Mouse (Mus musculus): ENCODE data around the gene Picalm.
A peak's percentile ranks its signal among the peaks of the same experiment; 100 is the strongest.
"Not testable (repeated sequence)": the region's sequence is repeated elsewhere in the genome, so short reads cannot be mapped to it uniquely, and the experiment has no call there.

The Picalm gene

GRCm38 (mm10) chr7:90131831-90132241 is 1.8 kb downstream of the Picalm start:
- no peak for DNase-seq (ENCODE audit: low read depth, low spot score)

GRCm38 (mm10) chr7:90132322-90132721 is 2.3 kb downstream of the Picalm start:
- DNase-seq (ENCODE audit: low read depth, low spot score): no peak

GRCm38 (mm10) chr7:90136736-90137135 is 6.7 kb downstream of the Picalm start:
- DNase-seq (ENCODE audit: low read depth, low spot score): no peak

- no peak for DNase-seq (ENCODE audit: low read depth, low spot score)
Measured at GRCm38 (mm10) chr7:90138359-90138758, 8.3 kb downstream of the Picalm start.

GRCm38 (mm10) chr7:90140290-90140689 is 10.3 kb downstream of the Picalm start:
- no peak for DNase-seq (ENCODE audit: low read depth, low spot score)

GRCm38 (mm10) chr7:90144275-90144674 is 14.3 kb downstream of the Picalm start:
- DNase-seq (ENCODE audit: low read depth, low spot score): no peak

DNA sequence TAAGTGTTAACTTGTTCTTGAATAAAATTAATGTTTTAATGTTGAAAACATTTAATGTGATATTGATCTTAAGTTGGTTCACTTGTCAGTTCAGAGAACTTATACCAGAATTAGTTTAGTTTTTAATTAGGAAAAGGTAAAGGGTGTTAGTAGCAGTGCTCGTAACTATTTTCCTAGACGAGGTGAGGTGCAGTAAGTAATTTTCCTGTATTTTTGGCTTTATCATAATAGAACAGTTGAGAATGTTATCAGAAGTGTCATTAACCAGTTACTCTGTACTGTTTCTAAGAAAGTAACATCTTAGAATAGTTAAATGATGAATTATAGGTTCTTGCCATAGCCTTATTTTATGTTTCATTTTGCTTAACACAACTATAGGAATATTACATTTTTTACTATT is 15.0 kb downstream of the Picalm start:
- no peak for DNase-seq (ENCODE audit: low read depth, low spot score)

- DNase-seq (ENCODE audit: low read depth, low spot score): no peak
Measured at GRCm38 (mm10) chr7:90145376-90145775, 15.4 kb downstream of the Picalm start.

- DNase-seq (ENCODE audit: low read depth, low spot score): no peak
Measured at GRCm38 (mm10) chr7:90145897-90146296, 15.9 kb downstream of the Picalm start.

DNA sequence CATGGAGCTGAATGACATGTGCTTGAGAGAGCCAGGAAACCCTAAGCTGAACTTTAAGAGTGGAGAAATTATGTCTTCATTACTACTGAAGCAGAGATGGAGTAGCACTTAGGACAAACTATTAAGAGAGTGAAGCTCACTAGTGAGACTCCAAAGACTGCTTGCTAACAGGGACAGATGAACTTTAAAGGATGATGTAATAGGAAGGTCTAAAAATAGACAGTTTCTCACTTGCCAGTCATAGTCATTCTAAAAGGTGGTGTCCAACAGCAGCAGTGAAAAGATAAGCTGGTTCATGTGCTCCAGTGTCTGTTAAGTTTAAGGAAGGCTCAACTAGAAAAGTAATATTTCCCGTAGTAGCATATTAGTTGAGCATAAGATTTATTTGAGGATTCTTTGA is 16.3 kb downstream of the Picalm start:
- no peak for DNase-seq (ENCODE audit: low read depth, low spot score)

- DNase-seq (ENCODE audit: low read depth, low spot score): no peak
Measured at GRCm38 (mm10) chr7:90148023-90148422, 18.0 kb downstream of the Picalm start.

DNA sequence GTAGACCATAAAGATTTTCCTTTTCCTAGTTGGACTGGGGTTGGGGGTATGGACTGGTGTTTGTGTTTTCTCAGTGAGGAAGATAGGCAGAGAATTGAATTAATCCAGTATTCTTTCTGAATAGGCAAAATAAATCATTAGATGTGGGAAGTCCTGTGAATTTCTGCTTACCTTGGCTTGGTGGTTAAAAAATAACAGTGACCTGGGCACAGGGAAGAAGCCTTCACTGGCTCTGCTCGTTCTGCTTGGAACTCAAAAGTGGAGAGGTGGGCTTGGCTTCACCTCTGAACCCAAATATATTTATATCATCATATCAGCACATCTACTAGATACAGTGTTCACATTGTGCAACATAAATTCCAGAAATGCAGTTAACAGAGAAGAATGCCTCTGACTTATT is 18.5 kb downstream of the Picalm start:
- no peak for DNase-seq (ENCODE audit: low read depth, low spot score)

GRCm38 (mm10) chr7:90150311-90150710 is 20.3 kb downstream of the Picalm start:
- peak; percentile 54 for DNase-seq (ENCODE audit: low read depth, low spot score)

- DNase-seq (ENCODE audit: low read depth, low spot score): no peak
Measured at GRCm38 (mm10) chr7:90158034-90158433, 28.0 kb downstream of the Picalm start.

DNA sequence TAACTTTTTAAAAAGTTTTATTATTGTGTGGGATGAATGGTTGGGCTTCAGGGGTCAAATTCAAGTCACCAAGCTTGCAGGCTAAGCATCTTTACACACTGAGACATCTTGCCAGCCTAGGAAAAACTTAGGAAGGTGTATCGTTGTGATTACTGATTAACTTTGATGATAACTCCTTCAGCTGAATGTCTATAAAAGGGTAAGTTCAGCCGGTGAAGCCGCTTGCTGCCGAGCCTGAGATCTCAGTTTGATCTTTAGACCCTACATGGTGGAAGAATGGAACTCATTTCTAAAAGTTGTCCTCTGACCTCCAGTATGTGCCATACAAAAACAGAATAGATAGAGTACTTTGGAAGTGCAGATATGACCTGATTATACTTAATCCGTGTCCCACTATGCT is 30.6 kb downstream of the Picalm start:
- DNase-seq (ENCODE audit: low read depth, low spot score): no peak

DNA sequence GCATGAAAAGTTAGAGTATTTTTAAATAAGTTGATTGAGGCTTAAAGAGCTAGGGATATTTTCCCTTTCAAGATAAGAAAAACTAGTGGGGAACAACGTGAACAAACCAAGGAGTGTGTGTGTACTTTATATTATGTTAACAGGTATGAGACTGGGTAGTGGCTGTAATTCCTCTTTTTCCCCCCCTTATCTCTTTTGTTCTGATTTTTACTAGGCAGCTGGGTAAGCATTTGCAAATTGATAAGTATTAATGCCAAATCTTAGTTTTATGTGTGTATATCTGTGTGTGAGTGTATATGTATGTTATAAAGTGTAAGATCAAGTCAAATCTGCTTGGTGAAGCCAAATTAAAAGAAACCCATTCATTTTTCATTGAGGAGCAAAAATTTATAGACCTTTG is 34.3 kb downstream of the Picalm start:
- DNase-seq (ENCODE audit: low read depth, low spot score): no peak

- no peak for DNase-seq (ENCODE audit: low read depth, low spot score)
Measured at GRCm38 (mm10) chr7:90165970-90166369, 36.0 kb downstream of the Picalm start.

DNA sequence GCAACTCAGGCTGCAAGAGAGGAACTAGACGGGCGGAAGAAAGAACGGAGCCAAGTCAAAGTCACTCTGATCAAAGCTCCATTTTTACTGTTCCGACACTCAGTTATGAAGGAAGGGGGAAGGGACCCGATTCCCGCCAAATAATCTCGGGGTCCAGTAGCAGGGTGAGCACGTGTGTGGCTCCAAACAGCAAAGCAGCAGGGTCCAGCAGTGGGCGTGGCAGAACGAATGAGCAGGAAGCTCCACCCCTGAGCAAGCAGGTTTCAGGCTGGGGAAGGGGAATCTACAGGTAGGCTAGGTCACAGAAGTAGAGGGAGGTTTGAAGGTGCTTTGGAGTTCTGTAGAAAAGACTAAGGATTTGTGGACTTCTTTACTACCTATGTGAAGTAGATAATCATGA is 37.8 kb downstream of the Picalm start:
- DNase-seq (ENCODE audit: low read depth, low spot score): not testable (repeated sequence)

- DNase-seq (ENCODE audit: low read depth, low spot score): no peak
Measured at GRCm38 (mm10) chr7:90173778-90174177, 43.8 kb downstream of the Picalm start.

DNA sequence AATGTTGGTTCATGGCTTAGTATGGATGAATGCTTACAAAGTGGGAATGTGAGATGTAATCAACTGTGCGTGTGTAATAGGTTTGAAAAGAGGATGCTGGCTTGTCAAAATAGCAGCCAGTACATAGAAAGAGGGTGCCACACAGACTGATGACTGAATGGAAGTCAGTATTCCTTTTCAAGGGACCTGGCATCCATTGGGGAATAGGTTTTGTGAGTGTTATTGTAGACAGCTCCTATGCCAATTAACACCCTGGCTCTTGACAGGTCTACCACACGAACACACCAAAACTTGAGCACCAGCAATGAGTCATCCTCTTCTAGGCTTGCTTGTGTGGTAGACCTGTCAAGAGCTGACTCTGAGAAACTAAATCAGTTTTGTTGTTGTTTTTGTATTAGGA is 45.6 kb downstream of the Picalm start:
- DNase-seq (ENCODE audit: low read depth, low spot score): no peak

- no peak for DNase-seq (ENCODE audit: low read depth, low spot score)
Measured at GRCm38 (mm10) chr7:90180635-90181034, 50.6 kb downstream of the Picalm start.

- no peak for DNase-seq (ENCODE audit: low read depth, low spot score)
Measured at GRCm38 (mm10) chr7:90200251-90200650, 70.2 kb downstream of the Picalm start.

DNA sequence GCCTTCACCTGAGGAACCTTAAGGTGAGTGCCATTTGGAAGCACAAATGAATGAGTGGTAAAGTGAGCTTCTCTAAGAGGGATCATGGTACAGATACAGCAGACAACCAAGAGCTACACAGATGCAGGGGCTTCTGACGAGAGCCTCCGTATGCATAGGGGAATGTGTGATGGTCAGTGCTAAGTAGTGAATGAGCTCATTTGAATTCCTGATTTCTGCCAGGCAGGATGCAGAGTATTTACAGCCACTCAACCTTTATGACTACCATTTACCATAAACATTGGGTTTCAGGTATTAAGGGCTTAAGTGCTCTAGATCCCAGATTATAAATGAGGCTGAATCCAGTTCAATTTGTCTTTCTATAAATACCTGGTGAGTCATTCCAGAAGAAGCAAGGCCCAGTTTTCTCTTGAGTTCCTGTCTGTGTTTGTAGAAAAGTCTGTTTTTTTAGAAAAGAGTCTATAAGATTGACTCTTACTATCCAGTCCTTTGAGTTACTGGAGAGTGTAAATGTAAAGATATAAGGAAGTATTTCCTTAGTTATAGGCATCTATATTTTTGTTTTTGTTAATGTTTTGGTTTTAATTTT is 72.0 kb downstream of the Picalm start:
- DNase-seq (ENCODE audit: low read depth, low spot score): no peak

GRCm38 (mm10) chr7:90203914-90204313 is 73.9 kb downstream of the Picalm start:
- no peak for DNase-seq (ENCODE audit: low read depth, low spot score)
